Mouse (Mus musculus): Measurements from ENCODE around the gene Cmtm8.

The Cmtm8 gene

GRCm38 (mm10) chr9:114768066-114768465 is 75.9 kb downstream of the Cmtm8 start:
- in situ Hi-C loops (cut with MboI; ENCODE audit: unreplicated experiment in 2 of 2) = loop anchor here in 1 of 2 experiments (25.0 kb wide), 1 partner anchor 1569 kb away; no protein-coding TSS in a partner anchor

GRCm38 (mm10) chr9:114767507-114767906 is 76.4 kb downstream of the Cmtm8 start:
- in situ Hi-C loops (cut with MboI; ENCODE audit: unreplicated experiment in 2 of 2) = loop anchor here in 1 of 2 experiments (25.0 kb wide), 1 partner anchor 1570 kb away; no protein-coding TSS in a partner anchor

- in situ Hi-C loops (cut with MboI; ENCODE audit: unreplicated experiment in 2 of 2) = loop anchor here in 1 of 2 experiments (25.0 kb wide), 1 partner anchor 1570 kb away; no protein-coding TSS in a partner anchor
Measured at GRCm38 (mm10) chr9:114767030-114767429, 76.9 kb downstream of the Cmtm8 start.

GRCm38 (mm10) chr9:114763341-114763740 is 80.6 kb downstream of the Cmtm8 start:
- in situ Hi-C loops (cut with MboI; ENCODE audit: unreplicated experiment in 2 of 2) = loop anchor here in 1 of 2 experiments (5.0 to 25.0 kb wide), 2 partner anchors 34 to 1574 kb away; no protein-coding TSS in a partner anchor

- in situ Hi-C loops (cut with MboI; ENCODE audit: unreplicated experiment in 2 of 2) = loop anchor here in 1 of 2 experiments (5.0 to 25.0 kb wide), 2 partner anchors 35 to 1575 kb away; no protein-coding TSS in a partner anchor
Measured at GRCm38 (mm10) chr9:114761848-114762247, 82.1 kb downstream of the Cmtm8 start.

- in situ Hi-C loops (cut with MboI; ENCODE audit: unreplicated experiment in 2 of 2) = loop anchor here in 1 of 2 experiments (5.0 to 25.0 kb wide), 2 partner anchors 37 to 1577 kb away; no protein-coding TSS in a partner anchor
Measured at GRCm38 (mm10) chr9:114760353-114760752, 83.6 kb downstream of the Cmtm8 start.

GRCm38 (mm10) chr9:114759886-114760285 is 84.1 kb downstream of the Cmtm8 start:
- in situ Hi-C loops (cut with MboI; ENCODE audit: unreplicated experiment in 2 of 2) = loop anchor here (5.0 to 25.0 kb wide), 3 partner anchors 37 to 1577 kb away; no protein-coding TSS in a partner anchor

GRCm38 (mm10) chr9:114758801-114759200 is 85.2 kb downstream of the Cmtm8 start:
- in situ Hi-C loops (cut with MboI; ENCODE audit: unreplicated experiment in 2 of 2) = loop anchor here (10.0 to 25.0 kb wide), 2 partner anchors 56 to 1578 kb away; no protein-coding TSS in a partner anchor

- in situ Hi-C loops (cut with MboI; ENCODE audit: unreplicated experiment in 2 of 2) = loop anchor here (10.0 to 25.0 kb wide), 2 partner anchors 57 to 1579 kb away; no protein-coding TSS in a partner anchor
Measured at GRCm38 (mm10) chr9:114758272-114758671, 85.7 kb downstream of the Cmtm8 start.

GRCm38 (mm10) chr9:114752863-114753484 is 91.0 kb downstream of the Cmtm8 start:
- in situ Hi-C loops (cut with MboI; ENCODE audit: unreplicated experiment in 2 of 2) = loop anchor here (5.0 to 25.0 kb wide), 4 partner anchors 34 to 1584 kb away; partner anchors contain the start of gene Gpd1l (in 1 of the 2)

GRCm38 (mm10) chr9:114752311-114752710 is 91.6 kb downstream of the Cmtm8 start:
- in situ Hi-C loops (cut with MboI; ENCODE audit: unreplicated experiment in 2 of 2) = loop anchor here (5.0 to 25.0 kb wide), 4 partner anchors 35 to 1585 kb away; partner anchors contain the start of gene Gpd1l (in 1 of the 2)

GRCm38 (mm10) chr9:114751582-114751981 is 92.4 kb downstream of the Cmtm8 start:
- in situ Hi-C loops (cut with MboI; ENCODE audit: unreplicated experiment in 2 of 2) = loop anchor here (5.0 to 25.0 kb wide), 4 partner anchors 36 to 1586 kb away; partner anchors contain the start of gene Gpd1l (in 1 of the 2)

GRCm38 (mm10) chr9:114747466-114747865 is 96.5 kb downstream of the Cmtm8 start:
- in situ Hi-C loops (cut with MboI; ENCODE audit: unreplicated experiment in 2 of 2) = loop anchor here in 1 of 2 experiments (5.0 kb wide), 1 partner anchor 185 kb away; the partner anchor contains the start of gene Gpd1l

GRCm38 (mm10) chr9:114747012-114747411 is 96.9 kb downstream of the Cmtm8 start:
- in situ Hi-C loops (cut with MboI; ENCODE audit: unreplicated experiment in 2 of 2) = loop anchor here in 1 of 2 experiments (5.0 kb wide), 1 partner anchor 185 kb away; the partner anchor contains the start of gene Gpd1l

- in situ Hi-C loops (cut with MboI; ENCODE audit: unreplicated experiment in 2 of 2) = loop anchor here in 1 of 2 experiments (5.0 kb wide), 1 partner anchor 187 kb away; the partner anchor contains the start of gene Gpd1l
Measured at GRCm38 (mm10) chr9:114745654-114746053, 98.3 kb downstream of the Cmtm8 start.

- in situ Hi-C loops (cut with MboI; ENCODE audit: unreplicated experiment in 2 of 2) = loop anchor here in 1 of 2 experiments (5.0 kb wide), 1 partner anchor 187 kb away; the partner anchor contains the start of gene Gpd1l
Measured at GRCm38 (mm10) chr9:114745163-114745562, 98.8 kb downstream of the Cmtm8 start.

- in situ Hi-C loops (cut with MboI; ENCODE audit: unreplicated experiment in 2 of 2) = no loop called here
Measured at GRCm38 (mm10) chr9:114742731-114743130, 101.2 kb downstream of the Cmtm8 start.

GRCm38 (mm10) chr9:114740336-114740735 is 103.6 kb downstream of the Cmtm8 start:
- in situ Hi-C loops (cut with MboI; ENCODE audit: unreplicated experiment in 2 of 2) = no loop called here

Measured in v-Abl transformed pro-B cells (cell line).